Mouse (Mus musculus): Measurements from ENCODE around the gene Lemd2.

DNA sequence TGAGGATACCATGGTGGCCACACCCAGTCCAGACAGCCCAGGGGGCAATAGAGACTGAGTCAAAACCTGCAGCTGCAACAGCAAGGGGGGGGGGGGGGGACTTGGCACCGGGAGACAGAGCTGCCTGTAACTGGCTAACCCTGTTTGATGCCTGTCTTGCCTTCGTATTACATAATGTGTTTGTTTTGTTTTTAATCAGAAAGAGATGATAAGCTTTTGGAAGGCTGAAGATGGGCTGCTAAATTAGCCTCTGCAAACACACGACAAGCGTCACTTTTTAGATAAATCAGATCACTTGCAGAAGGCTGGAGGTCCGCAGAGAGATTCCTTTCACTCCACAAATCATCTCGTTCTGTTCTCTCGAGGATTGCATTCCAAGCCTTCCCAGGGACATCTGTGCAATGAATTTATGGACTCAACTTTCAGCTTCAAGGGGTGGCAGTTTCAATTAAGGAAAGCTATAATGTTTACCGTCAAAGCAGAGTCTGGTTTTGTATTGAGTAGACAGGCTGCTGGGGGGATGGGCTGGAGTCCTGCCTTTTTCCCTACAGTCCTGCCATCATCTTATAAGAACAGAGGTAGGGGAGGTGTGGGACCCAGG is 57.8 kb downstream of the Lemd2 start:
- TF ChIP-seq CTCF (IDR thresholded peaks at IDR 0.05; ENCODE audit: low read depth): no peak
- no peak for TF ChIP-seq EP300 (IDR thresholded peaks at IDR 0.05; ENCODE audit: low read depth)
